Mouse (Mus musculus): ENCODE measurements at regions not wholly inside any gene's neighbourhood (a gene's known extent, or its start where the extent isn't known, plus 50 kb on each side); places are given as distances from the start of the nearest gene placed in this dataset.

GRCm38 (mm10) chr17:84898407-84898806, 58.1 kb upstream of the Ppm1b start:
- no peak for TF ChIP-seq POLR2A (IDR thresholded peaks at IDR 0.05; ENCODE audit: control insufficient read depth, low read depth, low read length)
- no peak for TF ChIP-seq CTCF (IDR thresholded peaks at IDR 0.05; ENCODE audit: control insufficient read depth, insufficient read depth, insufficient replicate concordance, low read depth, low read length)

Data from testis, adult 2 months (tissue).